Mouse (Mus musculus): ENCODE results near the gene Acadl. TPM values are rescaled to one million over a fixed set of nuclear protein-coding genes. Genes with fewer than 3 reads are reported as not detected.

Acadl gene
- polyA plus RNA-seq (2014; fragmentation: Nextera tagmentation; extraction: Ambion mirVana) = 48.9 and 52.2 TPM in 2 replicates

GRCm38 (mm10) chr1:66862712-66863511, at the start of gene Acadl:
Acadl (minus strand) TSS chr1:66863277.
- peaks cover 6% of the 10 kb centered on the region; the same call in 1 of the 2 replicates for H3K4me1 ChIP-seq (replicated peaks; ENCODE audit: control insufficient read depth, insufficient read depth, low read length)
- H3K36me3 ChIP-seq (ENCODE audit: control insufficient read depth, insufficient read depth, low read length) = no peaks in the 10 kb centered on the region
- peak within 1 kb of the TSS; percentile 88 for H3K4me2 ChIP-seq (ENCODE audit: low read depth, low read length, severe bottlenecking)
- under 1% methylated on average over 85 of the region's 85 CpGs for WGBS
- peak within 1 kb of the TSS; percentile 79 for H3K9ac ChIP-seq (ENCODE audit: low read length)
- peak; percentile 83 for DNase-seq (ENCODE audit: low spot score)
- no peaks in the 10 kb centered on the region for H3K9me3 ChIP-seq (ENCODE audit: control insufficient read depth, low read length)
- H3K4me3 ChIP-seq (ENCODE audit: low read depth, low read length) = peak within 1 kb of the TSS; percentile 75
- H3K27ac ChIP-seq (ENCODE audit: low read depth, low read length) = 0 out of 2 replicates have a peak within 1 kb of the TSS, but pooled peaks have one; percentile 12
- no peaks in the 10 kb centered on the region for H3K27me3 ChIP-seq (ENCODE audit: control insufficient read depth, insufficient read depth, low read length)
- peak; percentile 92 for ATAC-seq (replicated peaks; ENCODE audit: low FRiP score)

- Histone ChIP-seq H3K9me3 (ENCODE audit: control insufficient read depth, low read length) (no peaks in the 10 kb centered on the region), H3K9ac (ENCODE audit: low read length) (no peak overlapping the region), H3K36me3 (ENCODE audit: control insufficient read depth, insufficient read depth, low read length) (no peaks in the 10 kb centered on the region), H3K27ac (ENCODE audit: low read depth, low read length) (no peak overlapping the region), H3K4me3 (ENCODE audit: low read depth, low read length) (no peak overlapping the region), H3K4me2 (ENCODE audit: low read depth, low read length, severe bottlenecking) (no peak overlapping the region), H3K27me3 (ENCODE audit: control insufficient read depth, insufficient read depth, low read length) (no peaks in the 10 kb centered on the region), H3K4me1 (replicated peaks; ENCODE audit: control insufficient read depth, insufficient read depth, low read length) (no peaks in the 10 kb centered on the region)
- WGBS = 92% methylated on average over 1 of the region's 1 CpGs
- ATAC-seq (replicated peaks; ENCODE audit: low FRiP score) (no peak), DNase-seq (ENCODE audit: low spot score) (no peak)
These were observed 49.2 kb upstream of the Acadl start for GRCm38 (mm10) chr1:66912305-66912704.

- DNase-seq (ENCODE audit: low spot score) (no peak), ATAC-seq (replicated peaks; ENCODE audit: low FRiP score) (no peak)
- Histone ChIP-seq H3K9ac (ENCODE audit: low read length) (no peak overlapping the region), H3K36me3 (ENCODE audit: control insufficient read depth, insufficient read depth, low read length) (no peaks in the 10 kb centered on the region), H3K27ac (ENCODE audit: low read depth, low read length) (no peak overlapping the region), H3K9me3 (ENCODE audit: control insufficient read depth, low read length) (no peaks in the 10 kb centered on the region), H3K4me2 (ENCODE audit: low read depth, low read length, severe bottlenecking) (no peak overlapping the region), H3K4me3 (ENCODE audit: low read depth, low read length) (no peak overlapping the region), H3K4me1 (replicated peaks; ENCODE audit: control insufficient read depth, insufficient read depth, low read length) (no peaks in the 10 kb centered on the region; the same call in 1 of the 2 replicates), H3K27me3 (ENCODE audit: control insufficient read depth, insufficient read depth, low read length) (no peaks in the 10 kb centered on the region)
- WGBS = 89% methylated on average over 3 of the region's 3 CpGs
These were observed 39.5 kb upstream of the Acadl start for GRCm38 (mm10) chr1:66902566-66902965.

GRCm38 (mm10) chr1:66900946-66901345, 37.9 kb upstream of the Acadl start:
- Histone ChIP-seq H3K4me1 (replicated peaks; ENCODE audit: control insufficient read depth, insufficient read depth, low read length) (no peaks in the 10 kb centered on the region; the same call in none of the 2 replicates), H3K27ac (ENCODE audit: low read depth, low read length) (no peak overlapping the region), H3K27me3 (ENCODE audit: control insufficient read depth, insufficient read depth, low read length) (no peaks in the 10 kb centered on the region), H3K9me3 (ENCODE audit: control insufficient read depth, low read length) (no peaks in the 10 kb centered on the region), H3K9ac (ENCODE audit: low read length) (no peak overlapping the region), H3K4me2 (ENCODE audit: low read depth, low read length, severe bottlenecking) (no peak overlapping the region), H3K4me3 (ENCODE audit: low read depth, low read length) (no peak overlapping the region), H3K36me3 (ENCODE audit: control insufficient read depth, insufficient read depth, low read length) (no peaks in the 10 kb centered on the region)
- 96% methylated on average over 4 of the region's 4 CpGs for WGBS
- DNase-seq (ENCODE audit: low spot score) = no peak
- no peak for ATAC-seq (replicated peaks; ENCODE audit: low FRiP score)

- no peaks in the 10 kb centered on the region for H3K27me3 ChIP-seq (ENCODE audit: control insufficient read depth, insufficient read depth, low read length)
- no peak for DNase-seq (ENCODE audit: low spot score)
- H3K4me3 ChIP-seq (ENCODE audit: low read depth, low read length) = no peak overlapping the region
- WGBS = 45% methylated on average over 7 of the region's 7 CpGs
- no peaks in the 10 kb centered on the region for H3K36me3 ChIP-seq (ENCODE audit: control insufficient read depth, insufficient read depth, low read length)
- no peaks in the 10 kb centered on the region for H3K9me3 ChIP-seq (ENCODE audit: control insufficient read depth, low read length)
- no peak; the same call in 1 of the 2 replicates for ATAC-seq (replicated peaks; ENCODE audit: low FRiP score)
- H3K4me1 ChIP-seq (replicated peaks; ENCODE audit: control insufficient read depth, insufficient read depth, low read length) = no peaks in the 10 kb centered on the region; the same call in none of the 2 replicates
- H3K4me2 ChIP-seq (ENCODE audit: low read depth, low read length, severe bottlenecking) = no peak overlapping the region
- H3K9ac ChIP-seq (ENCODE audit: low read length) = no peak overlapping the region
- H3K27ac ChIP-seq (ENCODE audit: low read depth, low read length) = no peak overlapping the region
These were observed 35.2 kb upstream of the Acadl start for GRCm38 (mm10) chr1:66898261-66898660.

GRCm38 (mm10) chr1:66896556-66896955, 33.5 kb upstream of the Acadl start:
- no peaks in the 10 kb centered on the region for H3K36me3 ChIP-seq (ENCODE audit: control insufficient read depth, insufficient read depth, low read length)
- H3K27ac ChIP-seq (ENCODE audit: low read depth, low read length) = no peak overlapping the region
- WGBS = 58% methylated on average over 5 of the region's 5 CpGs
- no peak overlapping the region for H3K4me3 ChIP-seq (ENCODE audit: low read depth, low read length)
- no peaks in the 10 kb centered on the region; the same call in none of the 2 replicates for H3K4me1 ChIP-seq (replicated peaks; ENCODE audit: control insufficient read depth, insufficient read depth, low read length)
- H3K4me2 ChIP-seq (ENCODE audit: low read depth, low read length, severe bottlenecking) = no peak overlapping the region
- no peak overlapping the region for H3K9ac ChIP-seq (ENCODE audit: low read length)
- no peaks in the 10 kb centered on the region for H3K9me3 ChIP-seq (ENCODE audit: control insufficient read depth, low read length)
- H3K27me3 ChIP-seq (ENCODE audit: control insufficient read depth, insufficient read depth, low read length) = no peaks in the 10 kb centered on the region
- peak; percentile 18 for ATAC-seq (replicated peaks; ENCODE audit: low FRiP score)
- DNase-seq (ENCODE audit: low spot score) = no peak

GRCm38 (mm10) chr1:66896125-66896524, 33.0 kb upstream of the Acadl start:
- 46% methylated on average over 5 of the region's 5 CpGs for WGBS
- Histone ChIP-seq H3K4me1 (replicated peaks; ENCODE audit: control insufficient read depth, insufficient read depth, low read length) (no peaks in the 10 kb centered on the region; the same call in none of the 2 replicates), H3K9ac (ENCODE audit: low read length) (no peak overlapping the region), H3K4me3 (ENCODE audit: low read depth, low read length) (no peak overlapping the region), H3K36me3 (ENCODE audit: control insufficient read depth, insufficient read depth, low read length) (no peaks in the 10 kb centered on the region), H3K4me2 (ENCODE audit: low read depth, low read length, severe bottlenecking) (no peak overlapping the region), H3K9me3 (ENCODE audit: control insufficient read depth, low read length) (no peaks in the 10 kb centered on the region), H3K27me3 (ENCODE audit: control insufficient read depth, insufficient read depth, low read length) (no peaks in the 10 kb centered on the region), H3K27ac (ENCODE audit: low read depth, low read length) (no peak overlapping the region)
- no peak for DNase-seq (ENCODE audit: low spot score)
- ATAC-seq (replicated peaks; ENCODE audit: low FRiP score) = peak; percentile 78

- ATAC-seq (replicated peaks; ENCODE audit: low FRiP score) (peak; percentile 73; the same call in 1 of the 2 replicates), DNase-seq (ENCODE audit: low spot score) (peak; percentile 52)
- Histone ChIP-seq H3K4me2 (ENCODE audit: low read depth, low read length, severe bottlenecking) (no peak overlapping the region), H3K9me3 (ENCODE audit: control insufficient read depth, low read length) (no peaks in the 10 kb centered on the region), H3K4me3 (ENCODE audit: low read depth, low read length) (no peak overlapping the region), H3K27me3 (ENCODE audit: control insufficient read depth, insufficient read depth, low read length) (no peaks in the 10 kb centered on the region), H3K9ac (ENCODE audit: low read length) (no peak overlapping the region), H3K36me3 (ENCODE audit: control insufficient read depth, insufficient read depth, low read length) (no peaks in the 10 kb centered on the region), H3K4me1 (replicated peaks; ENCODE audit: control insufficient read depth, insufficient read depth, low read length) (no peaks in the 10 kb centered on the region; the same call in none of the 2 replicates), H3K27ac (ENCODE audit: low read depth, low read length) (no peak overlapping the region)
These were observed 32.7 kb upstream of the Acadl start for GRCm38 (mm10) chr1:66895837-66896118.

All from forebrain, embryonic 11.5 days (tissue).